Mouse (Mus musculus) kidney, postnatal 14 days (tissue): ENCODE data around the gene Fuom.
"Not testable (repeated sequence)": the region's sequence is repeated elsewhere in the genome, so short reads cannot be mapped to it uniquely, and the experiment has no call there.

Experiments used
- DNase-seq: peaks from one replicate; pipeline ENCODE4 v3.0.0; 2022; ENCODE audit warnings: mixed read lengths

Gene Fuom

DNA sequence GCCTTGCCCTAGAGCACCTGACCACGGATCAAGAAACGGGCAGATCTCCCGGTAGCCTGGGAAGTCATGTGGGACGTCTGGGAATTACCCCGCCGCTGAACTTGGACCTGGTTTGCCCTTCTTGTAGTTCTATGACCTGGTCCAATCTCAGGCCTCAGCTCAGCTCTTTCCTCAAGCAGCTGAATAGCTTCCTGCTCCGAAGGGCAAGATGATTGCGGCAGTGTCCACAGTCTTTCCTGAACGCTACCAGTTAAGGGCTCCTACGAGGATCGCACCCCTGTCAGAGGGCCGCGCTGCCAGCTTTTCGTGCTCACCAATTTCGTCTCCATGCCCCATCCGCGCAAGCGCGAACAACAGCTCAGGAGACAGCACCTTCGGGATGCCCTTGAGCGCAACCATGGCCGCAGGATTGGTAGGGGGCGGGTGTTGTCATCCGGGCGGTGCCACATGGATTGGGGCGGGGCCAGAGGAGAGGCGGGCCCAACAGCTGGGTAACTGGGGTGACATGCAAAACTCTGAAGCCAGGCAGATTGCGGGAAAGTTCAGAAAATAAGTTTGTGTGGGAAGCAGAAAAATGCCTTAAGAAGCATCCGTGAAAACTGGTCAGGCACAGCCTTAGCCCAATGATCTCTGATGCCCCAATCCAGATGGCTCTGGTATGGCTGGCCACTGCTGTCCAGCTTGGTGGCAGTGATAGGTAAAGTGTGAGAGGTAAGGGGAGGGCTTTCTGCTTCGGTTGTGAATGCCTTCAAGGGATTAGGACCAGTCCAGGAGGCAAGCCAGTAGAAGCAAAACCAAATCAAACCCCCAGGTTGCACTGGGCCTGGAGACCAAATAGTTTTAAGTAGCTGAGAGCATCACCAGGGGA, at the start of gene Fuom:
TSS of gene Fuom (minus strand) at position 449 of the 868 bp plus-strand sequence.
- DNase-seq = peak; percentile 93

DNA sequence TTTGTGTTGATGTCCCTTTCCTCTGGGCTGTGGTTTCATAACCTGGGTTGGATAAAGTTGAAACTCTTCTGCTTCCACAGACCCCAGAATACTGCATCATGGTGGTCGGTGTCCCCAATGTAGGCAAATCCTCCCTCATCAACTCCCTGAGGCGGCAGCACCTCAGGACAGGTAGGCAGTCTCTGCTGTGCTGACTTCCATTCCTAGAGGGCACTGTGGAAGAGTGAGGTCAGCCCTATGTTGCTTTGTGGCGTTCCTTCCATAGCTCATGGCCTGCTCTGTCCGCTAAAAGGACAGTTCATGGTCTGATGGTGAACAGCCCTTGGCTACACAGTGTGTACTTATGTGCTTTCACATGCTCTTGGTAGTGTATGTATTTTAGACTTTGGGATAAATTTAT, 42.3 kb upstream of the Fuom start:
- DNase-seq = no peak

DNA sequence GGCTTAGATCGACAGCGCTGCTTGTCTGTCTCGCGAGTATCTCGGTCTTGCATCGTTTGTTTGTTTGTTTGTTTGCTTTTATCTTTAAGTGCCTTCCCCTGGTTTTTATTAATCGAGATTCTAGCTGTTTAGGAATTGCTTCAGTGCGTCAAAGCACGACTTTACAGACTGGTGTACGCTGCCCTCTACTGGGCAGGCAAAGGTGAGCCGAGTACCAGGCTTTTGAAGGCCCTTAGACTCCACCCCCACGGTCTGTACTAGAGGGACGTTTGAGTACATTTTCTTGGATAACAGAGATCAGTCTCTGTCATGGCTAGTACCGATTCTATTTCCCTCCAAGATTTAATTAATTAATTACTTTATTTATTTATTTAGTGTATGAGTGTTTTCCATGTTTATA, 39.1 kb upstream of the Fuom start:
- peak; percentile 78 for DNase-seq

DNA sequence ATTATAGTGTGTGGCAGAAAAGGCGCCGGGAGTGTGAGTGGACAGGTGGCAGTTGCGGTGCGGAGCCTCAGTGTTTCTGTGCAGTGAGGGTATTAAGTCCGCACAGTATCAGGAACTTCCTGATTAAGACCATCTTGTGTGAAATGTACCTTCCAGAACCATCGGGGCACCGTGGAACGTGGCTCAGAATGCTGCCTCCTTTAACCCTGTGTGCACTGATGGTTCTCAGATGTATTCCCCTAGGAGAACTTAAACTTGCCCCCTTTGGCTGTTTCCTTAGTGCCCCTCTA, 35.7 kb upstream of the Fuom start:
- no peak for DNase-seq

GRCm38 (mm10) chr7:140137135-140138020, 35.1 kb upstream of the Fuom start, which contains the start of gene Mtg1:
Gene Mtg1 (plus strand): TSS chr7:140137564.
- DNase-seq = peak; percentile 98

DNA sequence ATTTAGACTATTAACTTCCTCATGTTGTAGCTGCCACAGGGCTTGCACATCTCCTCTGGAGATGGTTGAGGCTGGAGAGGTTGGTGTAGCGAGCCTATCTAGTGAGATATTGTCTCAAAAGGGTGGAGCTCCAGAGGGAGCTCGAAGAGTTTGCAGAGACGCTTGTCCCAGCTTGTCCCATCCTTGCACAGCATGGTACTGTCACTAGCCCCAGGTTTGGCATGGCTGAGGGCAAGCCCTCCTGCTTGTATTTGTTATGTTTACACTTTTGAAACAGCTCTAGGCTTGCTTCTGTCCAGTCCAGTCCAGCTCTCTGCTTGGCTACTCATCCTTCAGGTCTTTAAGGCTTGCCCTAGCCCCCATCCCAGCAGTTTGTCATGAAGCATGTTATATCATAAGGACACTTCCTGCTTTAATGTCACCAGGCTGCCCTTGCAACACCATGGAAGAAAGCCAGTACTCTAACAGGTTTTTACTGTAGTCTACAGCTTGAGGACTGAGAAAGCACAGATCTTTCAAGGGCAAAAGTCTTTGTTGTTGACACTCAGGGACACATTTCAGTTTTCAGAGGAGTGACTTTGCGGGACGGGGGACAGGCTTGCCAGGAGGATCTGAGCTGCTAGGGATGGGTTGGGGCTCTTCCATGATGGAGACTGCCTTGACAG, 33.0 kb upstream of the Fuom start:
- no peak for DNase-seq

DNA sequence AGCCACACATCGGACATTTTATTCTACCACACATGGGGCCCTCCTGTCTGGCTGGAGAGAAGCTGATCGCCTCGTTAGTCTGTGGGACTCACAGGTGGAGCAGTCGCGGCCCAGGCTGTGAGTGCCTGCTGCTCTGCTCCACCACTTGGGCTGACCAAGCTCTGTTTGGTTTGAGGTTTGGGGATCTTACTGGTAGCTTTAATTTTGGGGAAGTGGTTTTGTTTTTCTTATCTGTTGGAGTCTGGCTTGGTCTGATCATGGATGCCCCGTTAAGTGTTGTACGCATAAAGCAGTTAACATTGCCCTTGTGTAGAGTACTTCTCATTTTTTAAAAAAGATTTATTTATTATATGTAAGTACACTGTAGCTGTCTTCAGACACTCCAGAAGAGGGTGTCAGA, 31.8 kb upstream of the Fuom start:
- DNase-seq = not testable (repeated sequence)

DNA sequence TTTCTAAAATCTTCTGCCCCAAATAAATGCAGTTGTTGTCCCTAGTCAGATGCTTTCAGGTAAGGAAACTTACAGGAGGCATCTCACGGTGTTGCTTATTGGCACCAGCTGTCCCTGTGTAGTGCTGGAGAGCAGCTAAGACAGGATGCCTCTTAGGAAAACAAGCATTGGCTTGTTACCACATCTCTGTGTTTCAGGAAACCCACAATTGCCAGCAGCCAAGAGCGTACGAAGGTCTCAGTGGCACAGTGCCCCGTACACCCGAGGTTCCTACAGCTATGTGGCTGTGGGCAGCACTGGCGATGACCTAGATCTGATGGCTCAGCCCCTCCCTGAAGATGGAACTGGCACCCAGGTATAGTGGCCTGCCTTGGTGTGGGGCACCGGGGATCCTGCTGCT, 29.9 kb upstream of the Fuom start:
- not testable (repeated sequence) for DNase-seq

DNA sequence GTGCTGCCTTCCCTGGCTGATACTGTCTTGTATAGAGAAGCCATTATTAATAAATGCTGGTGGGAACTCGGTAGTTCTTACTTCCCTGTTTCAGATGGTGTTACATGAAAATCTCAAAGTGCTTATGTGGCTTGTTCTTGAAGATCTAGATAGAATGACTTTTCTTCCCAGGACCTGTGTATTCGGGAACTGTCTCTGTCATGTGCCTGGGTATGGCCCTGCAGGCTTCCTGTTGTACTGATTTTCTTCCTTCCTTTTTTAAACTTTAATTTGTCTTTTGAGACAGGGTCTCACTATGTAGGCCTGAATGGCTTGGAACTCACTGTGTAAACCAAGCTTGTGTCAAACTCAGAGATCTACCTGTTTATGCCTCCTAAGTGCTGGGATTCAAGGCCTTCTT, 25.7 kb upstream of the Fuom start:
- DNase-seq = no peak

- no peak for DNase-seq
Measured at GRCm38 (mm10) chr7:140126934-140127333, 24.7 kb upstream of the Fuom start.

DNA sequence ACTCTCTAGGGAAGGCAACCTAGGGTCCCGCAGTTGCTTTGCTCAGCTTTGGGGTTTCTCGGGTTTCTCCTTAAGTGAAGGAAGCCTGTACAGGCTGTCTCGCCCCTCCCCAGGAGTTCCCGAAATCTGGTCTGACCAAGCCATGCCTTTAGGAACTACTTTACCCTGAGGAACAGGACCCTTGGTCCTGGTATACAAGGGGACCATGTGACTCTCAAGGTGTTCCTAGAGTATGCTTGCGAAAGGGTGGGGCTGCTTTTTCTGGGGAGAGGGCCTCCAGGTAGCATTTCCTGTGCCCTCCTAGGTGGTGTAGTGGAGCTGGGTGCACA, 23.7 kb upstream of the Fuom start:
- no peak for DNase-seq

GRCm38 (mm10) chr7:140125278-140126021, 23.2 kb upstream of the Fuom start:
- DNase-seq = peak; percentile 96

- DNase-seq = no peak
Measured at GRCm38 (mm10) chr7:140124382-140124781, 22.1 kb upstream of the Fuom start.

- no peak for DNase-seq
Measured at GRCm38 (mm10) chr7:140122765-140123164, 20.5 kb upstream of the Fuom start.

GRCm38 (mm10) chr7:140121338-140121910, 19.2 kb upstream of the Fuom start:
- DNase-seq = no peak

DNA sequence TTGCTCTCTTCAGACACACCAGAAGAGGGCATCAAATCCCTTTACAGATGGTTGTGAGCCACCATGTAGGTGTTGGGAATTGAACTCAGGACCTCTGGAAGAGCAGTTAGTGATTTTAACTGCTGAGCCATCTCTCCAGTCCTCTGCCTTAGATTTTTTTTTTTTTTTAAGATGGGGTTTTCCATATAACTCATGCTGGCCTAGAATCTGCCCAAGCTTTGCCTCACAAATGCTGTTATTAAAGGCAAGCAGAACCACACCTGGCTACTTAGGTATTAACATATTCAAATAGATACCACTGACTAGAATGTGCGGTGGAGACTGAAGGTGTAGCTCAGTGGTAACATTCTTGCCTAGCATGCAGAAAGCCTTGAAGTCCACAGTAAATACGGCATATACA, 18.2 kb upstream of the Fuom start:
- no peak for DNase-seq

- peak; percentile 94 for DNase-seq
Measured at GRCm38 (mm10) chr7:140116329-140117054, 14.3 kb upstream of the Fuom start, which contains the start of gene Echs1. Gene Echs1 (minus strand): TSS chr7:140116476.

DNA sequence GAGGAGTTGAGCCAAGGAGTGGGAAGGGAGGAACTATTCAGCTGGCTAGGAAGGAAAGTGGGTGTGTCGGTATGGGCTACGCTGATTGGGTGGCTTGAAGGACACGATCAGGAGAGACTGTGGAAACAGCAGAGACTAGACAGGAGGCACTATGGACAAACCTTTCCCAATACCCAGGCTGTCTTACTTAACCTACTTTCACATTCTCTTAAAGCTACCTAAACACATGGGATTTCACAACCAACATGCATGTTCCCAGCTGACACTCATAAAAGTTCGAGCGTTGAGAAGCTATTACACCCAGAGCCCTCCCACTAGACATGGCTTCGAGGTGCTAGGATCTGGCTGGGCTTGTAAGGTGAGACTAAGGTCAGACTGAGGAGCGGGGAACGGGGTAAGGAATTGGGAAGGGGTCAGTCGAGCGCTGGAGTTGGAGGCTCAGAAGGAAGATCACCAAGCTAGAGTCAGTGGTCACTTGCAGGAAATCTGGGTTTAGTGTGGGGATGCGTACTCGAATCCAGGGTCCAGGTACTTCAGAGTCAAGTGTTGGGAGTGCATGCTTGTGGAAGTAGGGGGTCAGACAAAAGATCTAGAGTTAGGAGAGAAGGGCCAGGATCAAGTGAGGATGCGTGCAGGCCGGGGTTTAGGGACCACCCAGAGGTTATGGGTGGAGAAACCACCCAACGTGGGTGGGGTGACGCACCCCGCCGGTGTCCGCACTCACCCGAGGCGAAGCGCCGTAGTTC, 13.5 kb upstream of the Fuom start, which contains the start of gene Paox:
TSS of gene Paox (plus strand) at position 217 of the 746 bp plus-strand sequence.
- DNase-seq = peak; percentile 76

DNA sequence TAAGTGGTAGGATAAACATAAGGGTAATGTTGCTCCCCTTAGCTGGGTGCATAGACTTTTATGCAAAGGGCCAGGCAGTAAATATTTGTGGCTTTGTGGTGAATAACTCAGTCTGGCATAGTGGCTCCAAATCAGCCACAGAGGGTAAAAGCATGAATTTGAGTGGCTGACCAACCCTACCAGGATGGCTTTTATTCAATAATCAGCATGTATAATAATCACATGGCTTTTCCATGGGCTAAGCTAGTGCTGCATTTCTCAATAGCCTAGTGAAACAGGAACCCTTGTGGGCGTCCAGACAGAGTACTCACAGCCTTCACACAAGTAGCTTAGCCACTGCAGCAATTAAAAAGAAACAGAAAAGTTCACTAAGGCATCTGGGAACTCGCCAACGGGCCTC, 9.7 kb upstream of the Fuom start:
- DNase-seq = no peak

DNA sequence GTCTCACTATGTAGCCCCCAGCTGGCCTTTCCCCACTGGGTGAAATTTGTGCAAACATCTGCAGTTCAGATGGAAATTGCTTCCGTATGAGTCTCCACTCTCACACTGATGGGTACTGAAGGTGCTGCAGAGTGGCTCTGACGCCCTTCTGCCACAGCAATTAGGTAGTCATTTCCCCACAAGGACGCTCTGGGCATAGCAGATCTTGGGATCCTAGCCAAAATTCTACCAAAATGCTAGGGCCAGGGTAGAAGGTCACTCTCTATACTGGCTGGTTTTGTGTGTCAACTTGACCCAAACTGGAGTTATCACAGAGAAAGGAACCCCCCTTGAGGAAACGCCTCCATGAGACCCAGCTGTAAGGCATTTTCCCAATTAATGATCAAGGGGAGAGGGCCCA, 1.8 kb upstream of the Fuom start:
- DNase-seq = no peak

DNA sequence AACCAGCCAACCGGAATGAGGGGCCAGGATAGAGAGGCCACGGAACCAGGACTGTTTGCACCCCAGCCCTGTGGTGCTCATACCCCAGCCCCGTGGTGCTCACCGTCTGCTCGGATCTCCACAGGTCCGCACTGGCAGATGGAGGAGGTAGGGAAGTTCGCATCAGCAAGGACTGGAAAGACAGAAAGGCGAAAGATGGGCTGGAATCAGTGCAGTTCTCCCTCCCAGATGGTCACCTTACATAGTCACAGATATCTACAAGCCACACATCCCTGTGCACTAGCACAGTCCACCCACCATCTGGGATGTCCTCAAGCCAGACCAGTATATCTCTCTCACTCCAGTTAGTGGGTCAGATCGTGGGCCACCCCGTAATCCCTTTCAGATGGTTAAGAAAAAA, 743 bp downstream of the Fuom start:
- DNase-seq = no peak
